Mouse (Mus musculus) heart, embryonic 10.5 days (tissue): ENCODE measurements around the gene Zfp235. TPM values are rescaled to one million over a fixed set of nuclear protein-coding genes. Genes with fewer than 3 reads are reported as not detected.

Experiments
- DNase-seq: peaks from one replicate; pipeline ENCODE4 v3.0.0-alpha.2; 2017; ENCODE audit warnings: low spot score
- H3K27ac ChIP-seq: fragments of 300-500 bp; sonication (generic); 2 replicates; pipeline ENCODE4 v1.5.1; 2016; ENCODE audit warnings: mild to moderate bottlenecking
- H3K27me3 ChIP-seq: fragments of 300-500 bp; sonication (generic); 2 replicates; pipeline ENCODE4 v1.6.1; 2016; ENCODE audit warnings: mild to moderate bottlenecking; ENCODE audit not compliant: poor library complexity, insufficient read depth, severe bottlenecking
- H3K36me3 ChIP-seq: fragments of 300-500 bp; sonication (generic); 2 replicates; pipeline ENCODE4 v1.6.1; 2016; ENCODE audit warnings: mild to moderate bottlenecking, moderate library complexity
- H3K4me1 ChIP-seq: fragments of 300-500 bp; sonication (generic); 2 replicates; pipeline ENCODE4 v1.6.1; 2016; ENCODE audit warnings: mild to moderate bottlenecking
- H3K4me3 ChIP-seq: fragments of 300-500 bp; sonication (generic); 2 replicates; pipeline ENCODE4 v1.5.1; 2016; ENCODE audit warnings: mild to moderate bottlenecking, moderate library complexity
- H3K9me3 ChIP-seq: fragments of 300-500 bp; sonication (generic); 2 replicates; pipeline ENCODE4 v1.6.1; 2016; ENCODE audit warnings: mild to moderate bottlenecking, moderate library complexity
- WGBS: fragments of 180-500 bp; shearing (Covaris S2); methylation state at CpG from one replicate; pipeline ENCODE4 v1.1.7; 2016; 5-methylcytosine and 5-hydroxymethylcytosine counted together
- polyA plus RNA-seq: library from polyadenylated mRNA; unstranded; fragments of >200 nt; fragmentation: Nextera tagmentation; extraction: Ambion mirVana; gene quantifications from 2 replicates; pipeline ENCODE4 v1.2.1, GENCODE M21; 2016

Gene Zfp235
- 8.1 and 11.5 TPM in 2 replicates for polyA plus RNA-seq

- H3K9me3 ChIP-seq: no peaks in the 10 kb centered on the region
- peak within 1 kb of the TSS; percentile 84 for H3K27ac ChIP-seq
- peak; percentile 94 for DNase-seq
- no peaks in the 10 kb centered on the region for H3K27me3 ChIP-seq
- peaks cover 12% of the 10 kb centered on the region; the same call in 1 of the 2 replicates for H3K4me1 ChIP-seq
- 3% methylated on average over 32 of the region's 32 CpGs for whole genome bisulfite sequencing
- peak within 1 kb of the TSS; percentile 75 for H3K4me3 ChIP-seq
- H3K36me3 ChIP-seq: peaks cover 33% of the 10 kb centered on the region
Observed at GRCm38 (mm10) chr7:24133996-24134828, at the start of gene Zfp235. Gene Zfp235, plus strand, starts transcription at chr7:24134169.

- Histone ChIP-seq H3K4me3 (no peak overlapping the region), H3K4me1 (peaks cover 11% of the 10 kb centered on the region), H3K27me3 (no peaks in the 10 kb centered on the region), H3K9me3 (peaks cover 2% of the 10 kb centered on the region; the same call in 1 of the 2 replicates), H3K36me3 (peaks cover 41% of the 10 kb centered on the region), H3K27ac (no peak overlapping the region)
- no peak for DNase-seq
- 91% methylated on average over 4 of the region's 4 CpGs for WGBS
Observed at GRCm38 (mm10) chr7:24086871-24087270, 47.1 kb upstream of the Zfp235 start.

GRCm38 (mm10) chr7:24087485-24088125 is 46.4 kb upstream of the Zfp235 start:
- Histone ChIP-seq H3K36me3 (peaks cover 44% of the 10 kb centered on the region), H3K27ac (no peak overlapping the region), H3K27me3 (no peaks in the 10 kb centered on the region)

GRCm38 (mm10) chr7:24104403-24104802 is 29.6 kb upstream of the Zfp235 start:
- DNase-seq: peak; percentile 70
- no peaks in the 10 kb centered on the region for H3K27me3 ChIP-seq
- no peak overlapping the region for H3K4me3 ChIP-seq
- no peak overlapping the region for H3K27ac ChIP-seq
- no peaks in the 10 kb centered on the region for H3K4me1 ChIP-seq
- WGBS: 93% methylated on average over 9 of the region's 9 CpGs
- H3K9me3 ChIP-seq: peaks cover 88% of the 10 kb centered on the region
- peaks cover 100% of the 10 kb centered on the region for H3K36me3 ChIP-seq

More at GRCm38 (mm10) chr7:24087485-24088125, 46.4 kb upstream of the Zfp235 start:
- no peak for DNase-seq
- 96% methylated on average over 12 of the region's 12 CpGs for WGBS
- peaks cover 9% of the 10 kb centered on the region for H3K4me1 ChIP-seq
- no peaks in the 10 kb centered on the region; the same call in 1 of the 2 replicates for H3K9me3 ChIP-seq
- H3K4me3 ChIP-seq: no peak overlapping the region

- Histone ChIP-seq H3K9me3 (peaks cover 80% of the 10 kb centered on the region), H3K27ac (no peak overlapping the region), H3K4me1 (no peaks in the 10 kb centered on the region), H3K4me3 (no peak overlapping the region), H3K36me3 (peaks cover 96% of the 10 kb centered on the region), H3K27me3 (no peaks in the 10 kb centered on the region)
- peak; percentile 73 for DNase-seq
- 93% methylated on average over 18 of the region's 18 CpGs for WGBS
Observed at GRCm38 (mm10) chr7:24105144-24105703, 28.7 kb upstream of the Zfp235 start.

- Histone ChIP-seq H3K36me3 (peaks cover 40% of the 10 kb centered on the region), H3K27me3 (no peaks in the 10 kb centered on the region), H3K27ac (no peak overlapping the region), H3K4me1 (peaks cover 8% of the 10 kb centered on the region), H3K4me3 (no peak overlapping the region), H3K9me3 (peaks cover 29% of the 10 kb centered on the region)
- no peak for DNase-seq
- 92% methylated on average over 7 of the region's 7 CpGs for WGBS
Observed at GRCm38 (mm10) chr7:24110839-24111238, 23.1 kb upstream of the Zfp235 start.

- H3K27ac ChIP-seq: peak overlapping the region; percentile 88
- H3K4me3 ChIP-seq: peak overlapping the region; percentile 74
- no peak for DNase-seq
- peaks cover 30% of the 10 kb centered on the region for H3K36me3 ChIP-seq
- peaks cover 8% of the 10 kb centered on the region for H3K4me1 ChIP-seq
- 4% methylated on average over 9 of the region's 9 CpGs for whole genome bisulfite sequencing
- H3K27me3 ChIP-seq: no peaks in the 10 kb centered on the region
- H3K9me3 ChIP-seq: peaks cover 20% of the 10 kb centered on the region
Observed at GRCm38 (mm10) chr7:24111772-24112155, 22.2 kb upstream of the Zfp235 start.

- H3K4me1 ChIP-seq: peaks cover 8% of the 10 kb centered on the region
- H3K27me3 ChIP-seq: no peaks in the 10 kb centered on the region
- H3K36me3 ChIP-seq: peaks cover 25% of the 10 kb centered on the region
- H3K4me3 ChIP-seq: peak within 1 kb of the TSS; percentile 74
- DNase-seq: peak; percentile 95
- WGBS: 3% methylated on average over 23 of the region's 23 CpGs
- H3K9me3 ChIP-seq: peaks cover 14% of the 10 kb centered on the region
- H3K27ac ChIP-seq: peak within 1 kb of the TSS; percentile 88
Observed at GRCm38 (mm10) chr7:24112156-24112856, 21.7 kb upstream of the Zfp235 start, which contains the start of gene Zfp112. Gene Zfp112, plus strand, starts transcription at chr7:24112314.

GRCm38 (mm10) chr7:24113001-24113400 is 21.0 kb upstream of the Zfp235 start:
- 14% methylated on average over 12 of the region's 12 CpGs for WGBS
- H3K36me3 ChIP-seq: peaks cover 18% of the 10 kb centered on the region
- peak overlapping the region; percentile 88; the same call in 1 of the 2 replicates for H3K27ac ChIP-seq
- H3K4me3 ChIP-seq: peak overlapping the region; percentile 74
- no peaks in the 10 kb centered on the region for H3K27me3 ChIP-seq
- 0 out of 2 replicates have a peak, but pooled peaks cover 9% of the 10 kb centered on the region for H3K9me3 ChIP-seq
- peaks cover 8% of the 10 kb centered on the region for H3K4me1 ChIP-seq
- peak; percentile 83 for DNase-seq

GRCm38 (mm10) chr7:24116655-24117054 is 17.3 kb upstream of the Zfp235 start:
- Histone ChIP-seq H3K36me3 (no peaks in the 10 kb centered on the region), H3K9me3 (no peaks in the 10 kb centered on the region), H3K27ac (no peak overlapping the region), H3K4me3 (no peak overlapping the region), H3K27me3 (no peaks in the 10 kb centered on the region), H3K4me1 (peaks cover 8% of the 10 kb centered on the region)
- no peak for DNase-seq
- WGBS: 71% methylated on average over 4 of the region's 4 CpGs

- H3K36me3 ChIP-seq: peaks cover 26% of the 10 kb centered on the region
- H3K9me3 ChIP-seq: no peaks in the 10 kb centered on the region
- H3K4me1 ChIP-seq: peaks cover 12% of the 10 kb centered on the region; the same call in 1 of the 2 replicates
- no peaks in the 10 kb centered on the region for H3K27me3 ChIP-seq
- H3K27ac ChIP-seq: peak overlapping the region; percentile 84
- no peak for DNase-seq
- 22% methylated on average over 6 of the region's 6 CpGs for WGBS
- peak overlapping the region; percentile 75 for H3K4me3 ChIP-seq
Observed at GRCm38 (mm10) chr7:24133425-24133995, 459 bp upstream of the Zfp235 start.

- Histone ChIP-seq H3K36me3 (peaks cover 52% of the 10 kb centered on the region), H3K4me3 (no peak overlapping the region), H3K9me3 (peaks cover 13% of the 10 kb centered on the region), H3K4me1 (no peaks in the 10 kb centered on the region), H3K27me3 (no peaks in the 10 kb centered on the region), H3K27ac (no peak overlapping the region)
- WGBS: 87% methylated on average over 6 of the region's 6 CpGs
- DNase-seq: peak; percentile 55
Observed at GRCm38 (mm10) chr7:24142566-24142965, 8.6 kb downstream of the Zfp235 start.
